Mouse (Mus musculus) kidney, embryonic 14.5 days (tissue): ENCODE data around the gene Ntsr1. TPM values are rescaled to one million over a fixed set of nuclear protein-coding genes. Genes with fewer than 3 reads are reported as not detected.

Experiments used
- ATAC-seq: fragments of 200-750 bp; cut with Nextera tagmentation; 2 replicates; pipeline ENCODE4 v1.8.0; 2017; ENCODE audit warnings: moderate number of reproducible peaks, mild to moderate bottlenecking, moderate TSS enrichment, moderate library complexity; ENCODE audit not compliant: low FRiP score, low TSS enrichment
- H3K27ac ChIP-seq: fragments of 300-500 bp; sonication (generic); 2 replicates; pipeline ENCODE4 v1.5.1; 2014; ENCODE audit warnings: low read depth, mild to moderate bottlenecking, low read length, moderate library complexity, mixed read lengths
- H3K27me3 ChIP-seq: fragments of 300-500 bp; sonication (generic); 2 replicates; pipeline ENCODE4 v1.6.1; 2014; ENCODE audit warnings: mild to moderate bottlenecking, low read length; ENCODE audit not compliant: control insufficient read depth, insufficient read depth
- H3K36me3 ChIP-seq: fragments of 300-500 bp; sonication (generic); 2 replicates; pipeline ENCODE4 v1.6.1; 2014; ENCODE audit warnings: low read length, mixed read lengths; ENCODE audit not compliant: control insufficient read depth, insufficient read depth
- H3K4me1 ChIP-seq: fragments of 300-500 bp; sonication (generic); 2 replicates; pipeline ENCODE4 v1.6.1; 2014; ENCODE audit warnings: low read length, mixed read lengths; ENCODE audit not compliant: control insufficient read depth, insufficient read depth
- H3K4me2 ChIP-seq: fragments of 300-500 bp; sonication (generic); replicated peaks from 2 replicates; pipeline ENCODE4 v1.6.1; 2014; ENCODE audit warnings: low read depth, mild to moderate bottlenecking, low read length
- H3K4me3 ChIP-seq: fragments of 300-500 bp; sonication (generic); 2 replicates; pipeline ENCODE4 v1.5.1; 2014; ENCODE audit warnings: mild to moderate bottlenecking, low read length
- H3K9ac ChIP-seq: fragments of 300-500 bp; sonication (generic); 2 replicates; pipeline ENCODE4 v1.6.1; 2014; ENCODE audit warnings: low read depth, mild to moderate bottlenecking, low read length, moderate library complexity
- H3K9me3 ChIP-seq: fragments of 300-500 bp; sonication (generic); 2 replicates; pipeline ENCODE4 v1.6.1; 2016; ENCODE audit warnings: low read length; ENCODE audit not compliant: control insufficient read depth
- WGBS: fragments of 180-500 bp; shearing (Covaris S2); extraction: QIAGEN DNeasy Blood & Tissue Kit; methylation state at CpG from one replicate; pipeline ENCODE4 v1.1.7; 2014; 5-methylcytosine and 5-hydroxymethylcytosine counted together
- polyA plus RNA-seq: library from polyadenylated mRNA; unstranded; fragments of >200 nt; fragmentation: Nextera tagmentation; extraction: Ambion mirVana; gene quantifications from 2 replicates; pipeline ENCODE4 v1.2.1, GENCODE M21; 2014

The Ntsr1 gene
- polyA plus RNA-seq: 6.3 and 12.4 TPM in 2 replicates

DNA sequence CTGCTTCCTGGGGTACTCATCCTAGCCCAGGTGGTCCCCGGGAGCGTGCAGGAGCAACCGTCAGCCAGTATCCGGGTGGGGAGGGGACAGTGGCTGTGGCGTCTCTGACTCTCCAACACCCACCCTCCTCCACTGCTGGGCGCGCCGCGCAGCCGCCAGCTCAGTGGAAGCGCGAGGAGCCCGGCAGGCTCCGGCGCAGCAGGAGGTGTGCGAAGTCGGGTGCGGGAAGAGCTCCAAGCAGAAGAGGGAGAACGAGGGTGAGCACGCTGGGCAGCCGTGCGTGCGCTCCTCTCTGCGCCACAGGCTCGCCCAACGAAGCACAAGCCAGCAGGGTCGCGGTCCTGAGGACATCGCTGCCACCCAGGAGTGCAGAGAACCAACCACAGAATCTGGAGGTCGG is at the start of gene Ntsr1:
Gene Ntsr1, plus strand, starts transcription at position 236 of the 400 bp plus-strand sequence.
- 0 out of 2 replicates have a peak within 1 kb of the TSS, but pooled peaks have one; percentile 24 for H3K27ac ChIP-seq
- WGBS: under 1% methylated on average over 29 of the region's 30 CpGs
- H3K27me3 ChIP-seq: peaks cover 32% of the 10 kb centered on the region

DNA sequence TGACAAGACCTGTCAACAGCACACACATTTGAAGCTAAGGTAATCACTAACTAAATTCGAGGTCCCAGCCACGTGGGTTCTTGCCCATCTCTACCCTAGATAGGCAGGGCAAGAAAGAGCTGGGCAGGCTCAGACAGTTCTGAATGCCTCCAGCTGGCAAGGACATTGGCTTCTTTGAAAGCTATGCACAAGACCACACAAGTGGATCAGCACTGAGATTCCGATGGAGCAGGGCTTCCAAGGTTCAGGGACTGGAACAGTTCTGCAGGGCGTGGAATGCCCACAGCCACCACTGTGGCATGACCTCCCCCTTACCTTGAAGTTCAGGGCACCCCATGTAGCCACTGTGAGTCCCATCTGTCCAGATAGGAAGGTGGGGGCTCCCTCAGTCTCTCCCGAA is 49.2 kb upstream of the Ntsr1 start:
- Histone ChIP-seq H3K27me3 (0 out of 2 replicates have a peak, but pooled peaks cover 1% of the 10 kb centered on the region), H3K4me1 (no peaks in the 10 kb centered on the region), H3K4me3 (no peak overlapping the region), H3K9ac (no peak overlapping the region), H3K27ac (no peak overlapping the region), H3K36me3 (no peaks in the 10 kb centered on the region), H3K4me2 (no peak overlapping the region), H3K9me3 (no peaks in the 10 kb centered on the region)
- ATAC-seq: no peak
- WGBS: 82% methylated on average over 5 of the region's 5 CpGs

More for the DNA sequence above, at the start of gene Ntsr1:
- H3K36me3 ChIP-seq: no peaks in the 10 kb centered on the region
- H3K9ac ChIP-seq: peak within 1 kb of the TSS; percentile 63
- H3K4me3 ChIP-seq: peak within 1 kb of the TSS; percentile 45
- peak within 1 kb of the TSS; percentile 81 for H3K4me2 ChIP-seq
- peak; percentile 45 for ATAC-seq
- H3K4me1 ChIP-seq: peaks cover 25% of the 10 kb centered on the region; the same call in 1 of the 2 replicates
- H3K9me3 ChIP-seq: no peaks in the 10 kb centered on the region

DNA sequence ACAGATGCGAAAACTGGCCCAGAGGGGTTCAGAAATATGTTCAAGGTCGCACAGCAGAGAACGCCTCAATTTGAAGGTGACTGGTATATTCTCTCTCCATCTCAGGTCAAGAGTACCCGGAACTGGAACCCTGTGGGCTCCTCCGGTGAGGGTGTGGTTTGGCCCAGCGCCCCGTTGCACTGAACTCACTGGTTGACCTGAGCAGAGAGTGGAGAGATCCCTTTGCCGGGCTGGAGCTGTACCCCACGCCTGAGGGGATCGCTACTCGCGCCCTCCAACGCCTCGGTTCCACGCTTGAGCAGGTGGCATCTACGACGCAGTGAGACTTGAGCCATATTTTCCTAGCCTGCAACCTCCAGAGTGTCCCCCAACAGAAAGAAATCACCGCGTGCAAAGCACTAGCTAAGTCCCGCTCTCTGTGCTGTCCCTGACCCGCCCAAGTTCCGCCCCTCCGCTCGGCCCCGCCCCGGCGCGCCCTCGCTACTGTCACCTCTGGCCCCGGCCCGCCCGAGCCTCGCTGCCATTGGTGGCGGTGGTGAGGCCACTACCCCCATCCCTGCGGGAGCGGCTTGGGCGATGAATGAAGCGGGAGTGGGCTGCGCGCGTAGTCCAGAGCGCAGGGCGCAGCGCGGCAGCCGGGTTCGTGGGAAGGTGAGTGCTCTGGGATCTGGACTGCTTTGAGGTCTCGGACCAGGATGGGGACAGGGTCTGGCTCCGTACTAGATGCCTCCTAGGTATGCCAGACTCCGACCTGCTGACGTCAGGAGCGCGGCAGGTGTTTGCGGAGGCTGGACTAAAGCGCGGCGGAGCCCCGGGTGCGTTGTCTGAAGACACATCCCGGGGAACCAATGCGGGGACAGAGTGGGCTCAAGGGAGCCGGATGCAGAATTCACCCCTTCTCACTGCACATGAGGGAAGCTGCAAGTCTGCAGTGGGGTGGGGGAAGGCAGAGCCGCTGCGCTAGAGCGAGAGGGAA is 43.8 kb upstream of the Ntsr1 start, which contains the start of gene Slco4a1:
Gene Slco4a1, plus strand, starts transcription at position 523 of the 976 bp plus-strand sequence.
- no peaks in the 10 kb centered on the region for H3K9me3 ChIP-seq
- no peak within 1 kb of the TSS for H3K27ac ChIP-seq
- peak within 1 kb of the TSS; percentile 96 for H3K4me2 ChIP-seq
- peak within 1 kb of the TSS; percentile 32; the same call in 1 of the 2 replicates for H3K9ac ChIP-seq
- H3K4me3 ChIP-seq: peak within 1 kb of the TSS; percentile 50
- 2% methylated on average over 65 of the region's 65 CpGs for WGBS
- H3K4me1 ChIP-seq: no peaks in the 10 kb centered on the region
- ATAC-seq: peak; percentile 96
- H3K36me3 ChIP-seq: no peaks in the 10 kb centered on the region
- peaks cover 20% of the 10 kb centered on the region for H3K27me3 ChIP-seq

DNA sequence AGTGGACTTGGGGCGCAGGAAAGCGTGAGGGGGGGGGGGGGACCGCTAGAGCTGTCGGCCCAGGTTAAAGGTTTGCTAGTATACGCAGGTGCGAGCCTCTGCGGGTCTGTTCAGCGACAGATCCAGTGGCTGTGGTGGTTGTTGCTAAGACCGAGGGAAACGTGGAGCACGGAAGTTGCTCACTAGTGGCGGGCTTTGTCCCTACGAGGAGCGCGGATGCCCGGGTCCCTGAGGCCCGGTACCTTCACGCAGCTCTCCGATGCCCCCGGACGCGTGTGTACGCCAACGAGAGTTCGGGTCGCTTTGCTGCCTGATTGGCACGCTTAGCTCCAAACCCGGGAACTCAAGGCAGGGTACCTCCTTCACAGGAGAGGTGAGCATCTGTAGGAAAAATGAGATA is 43.1 kb upstream of the Ntsr1 start:
- H3K9me3 ChIP-seq: no peaks in the 10 kb centered on the region
- 1% methylated on average over 28 of the region's 28 CpGs for WGBS
- H3K4me3 ChIP-seq: peak overlapping the region; percentile 50
- ATAC-seq: no peak
- no peak overlapping the region for H3K27ac ChIP-seq
- 0 out of 2 replicates have a peak overlapping the region, but pooled peaks have one; percentile 32 for H3K9ac ChIP-seq
- H3K4me2 ChIP-seq: peak overlapping the region; percentile 96
- H3K27me3 ChIP-seq: peaks cover 20% of the 10 kb centered on the region
- H3K36me3 ChIP-seq: no peaks in the 10 kb centered on the region
- no peaks in the 10 kb centered on the region for H3K4me1 ChIP-seq

DNA sequence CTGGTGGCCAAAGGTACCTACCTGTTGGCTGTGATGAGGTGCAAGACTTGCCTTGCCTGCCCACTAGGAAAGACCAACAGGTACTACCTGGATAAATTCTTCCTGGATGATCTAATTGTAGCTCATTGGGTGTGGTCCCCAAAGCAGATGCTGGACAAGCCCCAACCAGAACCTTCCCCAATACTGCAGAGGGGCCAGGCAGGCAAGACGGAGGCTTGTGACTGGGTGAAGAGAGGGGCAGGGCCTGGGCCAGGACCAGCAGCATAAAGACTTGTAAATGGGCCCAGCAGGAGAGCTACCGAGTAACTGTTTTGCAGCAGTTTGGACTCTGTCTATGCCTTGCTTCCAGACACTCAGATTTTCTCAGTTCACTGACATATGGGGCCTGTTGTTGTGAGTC is 42.1 kb upstream of the Ntsr1 start:
- ATAC-seq: no peak
- no peak overlapping the region for H3K4me2 ChIP-seq
- H3K9ac ChIP-seq: no peak overlapping the region
- peaks cover 20% of the 10 kb centered on the region for H3K27me3 ChIP-seq
- 66% methylated on average over 2 of the region's 2 CpGs for WGBS
- no peak overlapping the region for H3K4me3 ChIP-seq
- H3K36me3 ChIP-seq: no peaks in the 10 kb centered on the region
- H3K4me1 ChIP-seq: no peaks in the 10 kb centered on the region
- H3K9me3 ChIP-seq: no peaks in the 10 kb centered on the region
- no peak overlapping the region for H3K27ac ChIP-seq

DNA sequence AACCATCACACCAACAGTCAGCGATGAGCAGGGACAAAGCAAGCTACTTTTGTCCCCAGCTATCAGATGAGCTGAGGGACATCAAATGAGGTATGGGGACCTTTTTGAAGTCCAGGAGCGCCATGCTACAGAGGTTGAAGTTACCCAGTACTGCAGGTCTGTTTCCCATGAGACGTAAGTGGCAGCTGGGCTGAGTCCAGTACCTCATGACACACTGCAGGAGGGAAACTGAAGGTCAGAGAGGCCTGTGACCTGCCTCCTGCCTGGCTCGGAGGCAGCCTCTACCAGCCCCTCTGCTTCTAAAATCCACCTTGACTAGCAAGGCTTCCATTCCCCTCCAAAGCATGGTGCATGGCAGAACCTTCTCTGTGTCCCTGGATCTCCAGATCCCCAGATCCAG is 40.3 kb upstream of the Ntsr1 start:
- Histone ChIP-seq H3K27ac (no peak overlapping the region), H3K4me1 (no peaks in the 10 kb centered on the region), H3K9me3 (no peaks in the 10 kb centered on the region), H3K27me3 (peaks cover 20% of the 10 kb centered on the region), H3K9ac (no peak overlapping the region), H3K36me3 (no peaks in the 10 kb centered on the region), H3K4me3 (no peak overlapping the region), H3K4me2 (no peak overlapping the region)
- WGBS: 83% methylated on average over 4 of the region's 4 CpGs
- no peak for ATAC-seq

DNA sequence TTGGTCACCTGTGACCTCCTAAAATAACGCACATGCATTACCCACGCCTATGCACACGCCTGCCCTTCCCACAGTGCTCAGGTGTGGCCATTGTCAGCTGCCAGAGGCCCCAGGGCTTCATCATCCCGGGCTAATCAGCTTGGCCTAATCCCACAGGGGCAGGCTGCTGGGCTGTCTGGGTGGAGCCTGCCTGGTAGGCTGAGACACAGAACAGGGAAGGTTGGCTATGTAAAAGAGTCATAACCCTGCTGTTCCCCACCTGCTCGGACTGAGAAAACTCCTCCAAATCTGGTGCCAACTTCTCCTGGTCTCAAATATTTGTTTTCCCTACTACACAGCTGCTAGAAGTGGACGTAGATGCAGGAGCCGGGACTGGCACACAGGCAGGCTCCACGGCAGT is 39.0 kb upstream of the Ntsr1 start:
- WGBS: 71% methylated on average over 8 of the region's 8 CpGs
- H3K9ac ChIP-seq: no peak overlapping the region
- no peak for ATAC-seq
- H3K36me3 ChIP-seq: no peaks in the 10 kb centered on the region
- no peak overlapping the region for H3K4me2 ChIP-seq
- H3K27ac ChIP-seq: no peak overlapping the region
- H3K4me1 ChIP-seq: no peaks in the 10 kb centered on the region
- no peaks in the 10 kb centered on the region for H3K9me3 ChIP-seq
- H3K4me3 ChIP-seq: no peak overlapping the region
- H3K27me3 ChIP-seq: peaks cover 17% of the 10 kb centered on the region

DNA sequence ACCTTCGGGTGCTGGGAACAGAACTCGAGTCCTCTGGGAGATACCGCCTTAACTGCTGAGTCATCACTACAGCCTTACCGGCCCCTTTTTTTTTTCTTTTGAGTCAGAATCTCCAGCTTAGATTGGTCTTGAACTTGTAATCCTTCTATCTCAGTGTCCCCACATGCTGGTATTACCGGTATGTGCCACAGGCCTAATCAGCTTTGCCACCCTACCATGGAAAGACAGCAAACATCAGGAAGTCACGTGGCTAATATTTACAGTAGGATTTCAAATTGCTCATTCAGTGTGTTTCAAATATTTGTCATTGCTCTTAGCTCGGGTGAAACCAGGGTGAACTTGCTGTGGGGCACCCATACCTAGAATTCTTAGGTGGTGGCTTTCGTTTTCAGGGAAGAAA is 37.2 kb upstream of the Ntsr1 start:
- Histone ChIP-seq H3K4me1 (no peaks in the 10 kb centered on the region), H3K4me2 (no peak overlapping the region), H3K27ac (no peak overlapping the region), H3K9me3 (no peaks in the 10 kb centered on the region), H3K36me3 (no peaks in the 10 kb centered on the region), H3K4me3 (no peak overlapping the region), H3K27me3 (peaks cover under 1% of the 10 kb centered on the region; the same call in 1 of the 2 replicates), H3K9ac (no peak overlapping the region)
- ATAC-seq: no peak
- WGBS: 84% methylated on average over 8 of the region's 8 CpGs

DNA sequence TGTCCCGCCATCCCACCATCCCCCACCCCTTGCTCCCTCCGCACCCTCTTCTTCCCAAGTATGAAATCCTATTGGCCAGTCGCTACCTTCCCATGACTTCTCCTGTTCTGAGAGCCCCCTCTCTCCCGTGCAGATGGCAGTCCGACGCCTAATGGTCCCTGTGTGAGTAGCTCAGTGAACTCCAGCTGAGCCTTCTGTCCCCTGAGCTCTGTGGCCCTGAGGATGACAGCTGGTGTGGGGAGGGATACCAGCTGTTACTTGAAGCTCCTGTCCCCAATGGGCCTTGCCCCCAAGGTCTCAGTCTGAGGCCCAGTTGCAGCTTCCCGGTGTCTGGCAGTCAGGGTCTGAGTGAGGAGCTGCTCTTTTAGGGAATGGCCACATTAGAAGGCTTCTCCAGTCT is 33.3 kb upstream of the Ntsr1 start:
- WGBS: 46% methylated on average over 7 of the region's 7 CpGs
- Histone ChIP-seq H3K9ac (no peak overlapping the region), H3K4me1 (no peaks in the 10 kb centered on the region), H3K27ac (no peak overlapping the region), H3K4me3 (no peak overlapping the region), H3K27me3 (no peaks in the 10 kb centered on the region), H3K36me3 (no peaks in the 10 kb centered on the region), H3K4me2 (no peak overlapping the region), H3K9me3 (no peaks in the 10 kb centered on the region)
- ATAC-seq: no peak
